Mouse (Mus musculus) ES-E14 (cell line): Measurements from ENCODE around the gene Lrrc47.

Experiments used
- CHD2 ChIP-seq: IDR thresholded peaks from 2 replicates; pipeline ENCODE4 v1.6.1; 2014; ENCODE audit warnings: mild to moderate bottlenecking, low read depth, low read length, inconsistent platforms
- MAFK ChIP-seq: IDR thresholded peaks from 2 replicates; pipeline ENCODE4 v1.6.1; 2014; ENCODE audit warnings: mild to moderate bottlenecking, low read depth, low read length, inconsistent platforms; ENCODE audit not compliant: insufficient read depth
- ZC3H11A ChIP-seq: IDR thresholded peaks from 2 replicates; pipeline ENCODE4 v1.6.1; 2012; ENCODE audit warnings: low read depth, mild to moderate bottlenecking, inconsistent platforms, low read length, borderline replicate concordance

DNA sequence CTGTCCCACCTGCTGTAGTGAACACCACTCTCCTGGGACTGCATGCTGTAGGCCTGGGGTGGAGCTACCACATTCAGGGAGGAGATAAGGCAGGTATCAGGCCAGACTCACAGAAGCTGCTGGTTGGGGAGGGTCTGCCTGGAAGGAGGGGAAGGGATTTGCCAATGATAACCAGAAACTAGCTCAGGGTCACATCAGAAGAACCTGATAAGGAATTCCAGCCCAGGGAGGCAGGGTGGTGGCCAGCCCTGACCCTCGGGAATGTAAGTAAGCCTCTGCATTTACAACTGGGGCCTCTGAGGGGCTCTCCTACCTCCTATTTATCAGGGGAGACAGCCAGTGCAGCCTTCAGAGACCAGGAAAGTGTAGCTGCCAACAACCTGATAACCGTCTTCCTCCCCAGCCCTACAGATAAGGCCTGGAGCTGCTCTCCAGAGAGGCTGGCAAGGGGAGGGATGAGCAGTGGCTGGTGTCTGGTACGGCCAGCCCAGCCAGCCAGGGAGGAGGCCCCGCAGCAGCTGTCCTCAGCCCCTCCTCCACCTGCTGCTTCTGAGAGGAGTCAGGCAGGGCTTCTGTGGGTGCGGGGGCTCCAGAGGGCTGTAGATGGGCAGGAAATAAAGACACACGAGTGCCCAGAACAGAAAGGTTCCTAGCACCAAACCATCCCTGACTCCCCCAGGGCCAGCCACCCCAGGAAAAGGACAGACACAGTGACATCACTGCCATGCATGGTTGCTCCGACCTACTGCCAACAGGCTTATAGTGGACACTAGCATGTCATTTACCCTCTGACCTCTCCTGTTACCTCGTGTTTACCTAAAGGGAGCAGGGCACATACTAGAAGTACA is 12.4 kb downstream of the Lrrc47 start:
- TF ChIP-seq ZC3H11A (no peak), CHD2 (no peak), MAFK (no peak)
